ENCODE assay signal across 8 mouse cellular contexts in genomic region chr7:107666262-107666902, GRCm38 (mm10). TPM values are rescaled to one million over a fixed set of nuclear protein-coding genes. Genes with fewer than 3 reads are reported as not detected.
DNase-seq lines count a peak whose midpoint lies in the region; ATAC-seq lines count a peak whose summit lies in the region.

No protein-coding gene starts in this region.

- no peaks in the 10 kb centered on the region for H3K9me3 ChIP-seq in embryonic facial prominence, embryonic 12.5 days
- no peaks in the 10 kb centered on the region for H3K9me3 ChIP-seq in hindbrain, embryonic 11.5 days (ENCODE audit: control insufficient read depth, low read length)

- peaks cover 3% of the 10 kb centered on the region; the same call in 1 of the 2 replicates for H3K36me3 ChIP-seq in embryonic facial prominence, embryonic 12.5 days
- no peaks in the 10 kb centered on the region for H3K36me3 ChIP-seq in hindbrain, embryonic 11.5 days (ENCODE audit: control insufficient read depth, insufficient read depth, low read length)

- no peaks in the 10 kb centered on the region for H3K27me3 ChIP-seq in embryonic facial prominence, embryonic 12.5 days
- H3K27me3 ChIP-seq in hindbrain, embryonic 11.5 days (ENCODE audit: control insufficient read depth, insufficient read depth, low read length), result no peaks in the 10 kb centered on the region

- ATAC-seq in CD4-positive, CD25-positive, alpha-beta regulatory T cell, adult 4 months, result no peak
- ATAC-seq in embryonic facial prominence, embryonic 12.5 days (ENCODE audit: insufficient number of reproducible peaks, insufficient read depth, low FRiP score, low TSS enrichment), result no peak
- ATAC-seq in hindbrain, embryonic 11.5 days (ENCODE audit: low FRiP score), result peak; percentile 14; the same call in 1 of the 2 replicates

- peak overlapping the region; percentile 50 for H3K4me3 ChIP-seq in embryonic facial prominence, embryonic 12.5 days
- H3K4me3 ChIP-seq in hindbrain, embryonic 11.5 days (ENCODE audit: low read depth, low read length), result peak overlapping the region; percentile 19; the same call in 1 of the 2 replicates

- peak overlapping the region; percentile 97 for H3K27ac ChIP-seq in embryonic facial prominence, embryonic 12.5 days
- H3K27ac ChIP-seq in hindbrain, embryonic 11.5 days (ENCODE audit: low read depth, low read length), result peak overlapping the region; percentile 24; the same call in 1 of the 2 replicates

- H3K4me2 ChIP-seq in embryonic facial prominence, embryonic 12.5 days (replicated peaks), result peak overlapping the region; percentile 72
- peak overlapping the region; percentile 31 for H3K4me2 ChIP-seq in hindbrain, embryonic 11.5 days (replicated peaks; ENCODE audit: low read depth, low read length)

- 19% methylated on average over 13 of the region's 13 CpGs for WGBS in embryonic facial prominence, embryonic 12.5 days
- WGBS in hindbrain, embryonic 11.5 days, result 53% methylated on average over 13 of the region's 13 CpGs

- DNase-seq in CD4-positive, CD25-positive, alpha-beta regulatory T cell, adult 2 months (ENCODE audit: low read depth, low spot score), result peak; percentile 19
- peak; percentile 8 for DNase-seq in hindbrain, embryonic 11.5 days (ENCODE audit: low spot score)
- peak; percentile 15 for DNase-seq in lung, postnatal 10 days
- no peak for DNase-seq in cerebellum, postnatal 14 days
- DNase-seq in layer of hippocampus, adult 8-10 months (ENCODE audit: low spot score in 2 of 2), result no peak
- DNase-seq in right cerebral cortex, postnatal 4 days, result no peak

- H3K9ac ChIP-seq in embryonic facial prominence, embryonic 12.5 days, result peak overlapping the region; percentile 65
- peak overlapping the region; percentile 54; the same call in 1 of the 2 replicates for H3K9ac ChIP-seq in hindbrain, embryonic 11.5 days (ENCODE audit: low read depth, low read length)

- peaks cover 64% of the 10 kb centered on the region for H3K4me1 ChIP-seq in embryonic facial prominence, embryonic 12.5 days
- H3K4me1 ChIP-seq in hindbrain, embryonic 11.5 days (replicated peaks; ENCODE audit: control insufficient read depth, insufficient read depth, low read length), result peaks cover 6% of the 10 kb centered on the region; the same call in 1 of the 2 replicates

RNA-seq across cellular contexts. Expression of gene 5330417H12Rik, which starts 41.4 kb away (rescaled TPM):
- polyA plus RNA-seq in CD4-positive, CD25-positive, alpha-beta regulatory T cell, adult 4 months (2017; shearing (Covaris generic)), result not detected
- 0.19 and 0.23 TPM in 2 replicates for polyA plus RNA-seq in embryonic facial prominence, embryonic 12.5 days (2016; fragmentation: Nextera tagmentation; extraction: Ambion mirVana)
- not detected in 2 replicates for polyA plus RNA-seq in hindbrain, embryonic 11.5 days (2014; fragmentation: Nextera tagmentation; extraction: Ambion mirVana)
- total RNA-seq in layer of hippocampus, adult 8-10 months (2022), result not detected

Comparison
In these comparisons a context has a peak if more than half of its experiments do, and no peak if none do; other contexts are left out.
1. DNase-seq: peak in CD4-positive, CD25-positive, alpha-beta regulatory T cell, adult 2 months (single experiment), hindbrain, embryonic 11.5 days (single experiment) and lung, postnatal 10 days (single experiment); none in cerebellum, postnatal 14 days (0 of 2), layer of hippocampus, adult 8-10 months (0 of 2) and right cerebral cortex, postnatal 4 days (single experiment).